Mouse (Mus musculus) G1E (cell line): ENCODE measurements at regions not wholly inside any gene's neighbourhood (a gene's known extent, or its start where the extent isn't known, plus 50 kb on each side); places are given as distances from the start of the nearest gene placed in this dataset.

ENCODE experiments used
- ATAC-seq: 2 replicates; pipeline ENCODE4 v1.8.0; 2016; ENCODE audit warnings: mild to moderate bottlenecking; ENCODE audit not compliant: insufficient number of reproducible peaks, poor library complexity, low FRiP score, severe bottlenecking; ENCODE audit errors: extremely low read depth
- DNase-seq: peaks from one replicate; pipeline ENCODE4 v3.0.0; 2012; ENCODE audit warnings: low spot score
- H3K27me3 ChIP-seq: 2 replicates; pipeline ENCODE4 v1.6.1; 2012; ENCODE audit warnings: mild to moderate bottlenecking, low read length, inconsistent platforms; ENCODE audit not compliant: insufficient read depth
- H3K36me3 ChIP-seq: replicated peaks from 2 replicates; pipeline ENCODE3; 2012; ENCODE audit warnings: mild to moderate bottlenecking, inconsistent platforms
- H3K4me1 ChIP-seq: 2 replicates; pipeline ENCODE4 v1.6.1; 2012; ENCODE audit warnings: low read depth, low read length, inconsistent platforms, mixed read lengths; ENCODE audit not compliant: insufficient read depth
- H3K4me3 ChIP-seq: 2 replicates; pipeline ENCODE4 v1.5.1; 2012; ENCODE audit warnings: low read depth, mild to moderate bottlenecking, inconsistent platforms, low read length, moderate library complexity, mixed read lengths
- H3K9me3 ChIP-seq: replicated peaks from 2 replicates; pipeline ENCODE4 v1.6.1; 2012; ENCODE audit warnings: inconsistent platforms
- CTCF ChIP-seq: IDR thresholded peaks from 2 replicates; pipeline ENCODE4 v1.5.1; 2012; ENCODE audit warnings: low read depth, low read length, inconsistent platforms, mixed read lengths
- GATA1 ChIP-seq: IDR thresholded peaks from 2 replicates; pipeline ENCODE4 v1.6.1; 2012; ENCODE audit warnings: borderline replicate concordance, low read length, inconsistent platforms, mixed read lengths
- GATA2 ChIP-seq: IDR thresholded peaks from 2 replicates; pipeline ENCODE4 v1.6.1; 2012; ENCODE audit warnings: low read depth, low read length, inconsistent platforms, borderline replicate concordance
- POLR2AphosphoS5 ChIP-seq: IDR thresholded peaks from 2 replicates; pipeline ENCODE4 v1.6.1; 2012; ENCODE audit warnings: low read depth, low read length, inconsistent platforms; ENCODE audit not compliant: insufficient replicate concordance
- TAL1 ChIP-seq: conservative IDR thresholded peaks from 2 replicates; pipeline ENCODE4 v1.6.1; 2012; ENCODE audit warnings: low read depth, low read length, inconsistent platforms, mixed read lengths

DNA sequence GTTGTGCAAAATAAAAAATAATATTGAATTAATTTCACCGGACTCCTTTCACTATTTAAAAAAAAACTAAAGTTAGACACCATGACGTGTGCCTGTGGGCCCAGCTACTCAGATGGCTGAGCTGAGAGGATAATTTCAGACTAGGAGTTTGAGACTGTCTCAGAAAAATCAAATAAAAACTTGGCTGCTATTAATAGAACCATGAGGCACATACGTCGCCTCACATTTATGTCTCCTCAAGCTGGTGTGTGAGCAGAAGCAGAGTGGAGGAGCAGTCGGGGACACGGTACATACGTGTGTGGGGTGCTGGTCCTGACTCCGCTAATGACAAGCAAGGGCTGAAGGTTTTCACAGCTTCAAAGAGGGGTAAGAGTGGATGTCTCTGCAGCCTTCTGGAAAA lies 52.8 kb upstream of the Dmrtb1 start:
- TF ChIP-seq POLR2AphosphoS5 (no peak), TAL1 (no peak), GATA1 (no peak), GATA2 (no peak), CTCF (no peak)
- Histone ChIP-seq H3K4me3 (no peak overlapping the region), H3K9me3 (no peaks in the 10 kb centered on the region), H3K27me3 (peaks cover 12% of the 10 kb centered on the region), H3K4me1 (peaks cover 34% of the 10 kb centered on the region), H3K36me3 (no peaks in the 10 kb centered on the region)
- ATAC-seq (no peak), DNase-seq (no peak)

DNA sequence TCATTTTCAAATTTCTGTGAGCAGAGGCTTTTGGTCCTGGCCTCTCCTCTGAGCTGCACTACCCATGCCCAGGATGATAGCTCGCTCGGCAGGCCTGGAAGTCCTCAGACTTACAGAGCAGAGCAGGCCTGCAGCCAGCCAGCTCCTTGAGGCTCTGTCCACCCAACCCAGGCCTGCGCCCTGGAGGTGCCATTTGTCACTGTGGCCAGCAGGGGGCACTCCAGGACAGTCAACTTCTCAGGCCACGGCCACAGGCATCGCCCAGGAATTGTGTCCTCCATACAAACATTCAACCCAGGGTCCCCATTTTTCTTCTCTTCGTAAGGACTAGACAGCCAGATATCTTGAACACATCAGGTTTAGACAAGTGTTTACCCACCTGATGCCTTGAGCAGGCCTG lies 53.9 kb upstream of the Dmrtb1 start:
- Histone ChIP-seq H3K36me3 (no peaks in the 10 kb centered on the region), H3K4me3 (no peak overlapping the region), H3K4me1 (peaks cover 24% of the 10 kb centered on the region), H3K9me3 (no peaks in the 10 kb centered on the region), H3K27me3 (peaks cover 18% of the 10 kb centered on the region)
- peak; percentile 53 for DNase-seq
- ATAC-seq, result peak; percentile 75
- no peak for TF ChIP-seq POLR2AphosphoS5
- no peak for TF ChIP-seq GATA2
- TF ChIP-seq CTCF, result peak; percentile 88

DNA sequence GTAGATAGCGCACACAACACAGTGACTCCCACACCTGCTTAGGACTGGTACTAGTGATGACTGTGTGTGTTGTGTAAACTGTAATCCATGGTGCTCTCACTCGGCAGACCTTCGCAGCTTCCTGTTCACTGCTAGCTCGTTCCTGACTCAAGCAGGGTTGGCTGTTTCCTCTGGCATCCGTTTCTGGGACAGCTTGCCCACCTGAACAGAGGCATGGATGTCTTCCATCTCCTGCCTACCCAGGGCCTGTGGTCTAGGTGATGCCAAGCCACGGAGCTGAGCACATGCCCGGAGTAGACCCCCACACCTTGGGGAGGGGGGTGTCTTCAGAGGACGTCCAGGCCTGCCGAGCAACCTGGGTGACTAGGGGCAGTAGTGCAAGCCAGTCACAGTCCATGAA lies 54.7 kb upstream of the Dmrtb1 start:
- peaks cover 25% of the 10 kb centered on the region for H3K27me3 ChIP-seq
- H3K36me3 ChIP-seq, result no peaks in the 10 kb centered on the region
- DNase-seq (no peak), ATAC-seq (no peak)
- H3K9me3 ChIP-seq, result no peaks in the 10 kb centered on the region
- H3K4me1 ChIP-seq, result peaks cover 20% of the 10 kb centered on the region
- TF ChIP-seq GATA1, result no peak
- no peak for TF ChIP-seq CTCF
- TF ChIP-seq TAL1, result no peak
- TF ChIP-seq POLR2AphosphoS5, result no peak
- no peak for TF ChIP-seq GATA2
- H3K4me3 ChIP-seq, result no peak overlapping the region

DNA sequence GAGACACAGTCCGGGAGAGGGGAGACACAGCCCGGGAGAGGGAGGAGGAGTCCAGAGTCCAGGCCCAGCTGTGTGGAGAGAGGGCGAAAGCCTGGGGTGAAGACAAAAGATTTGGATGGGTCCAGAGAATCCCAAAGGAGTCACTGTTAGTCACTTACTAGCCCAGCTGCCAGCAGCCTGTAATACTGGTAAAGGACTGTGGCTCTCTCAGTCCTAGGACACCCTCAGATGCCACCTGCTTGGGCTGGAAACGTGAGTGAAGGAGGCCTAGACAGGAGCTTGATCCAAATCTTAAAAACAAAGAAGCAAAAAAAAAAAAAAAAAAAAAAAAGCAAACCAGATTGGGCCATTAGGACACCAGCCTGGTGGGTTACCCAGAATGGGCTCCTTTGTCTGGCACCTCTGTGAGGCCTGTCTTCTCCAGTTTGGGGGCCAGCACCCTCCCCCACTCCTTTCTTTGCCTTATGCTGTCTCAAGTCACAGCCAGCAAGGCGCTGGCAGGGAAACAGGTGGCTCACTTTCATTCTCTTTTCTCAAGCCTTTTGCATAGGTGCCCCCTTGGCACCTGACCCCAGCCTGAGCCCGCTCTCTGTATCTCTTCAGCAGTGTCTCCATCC lies 55.9 kb upstream of the Dmrtb1 start:
- ATAC-seq (no peak), DNase-seq (no peak)
- peaks cover 32% of the 10 kb centered on the region for H3K27me3 ChIP-seq
- H3K4me3 ChIP-seq, result no peak overlapping the region
- peaks cover 17% of the 10 kb centered on the region for H3K4me1 ChIP-seq
- H3K9me3 ChIP-seq, result no peaks in the 10 kb centered on the region
- TF ChIP-seq TAL1, result no peak
- no peak for TF ChIP-seq GATA1
- no peak for TF ChIP-seq POLR2AphosphoS5
- TF ChIP-seq GATA2, result no peak
- TF ChIP-seq CTCF, result no peak
- no peaks in the 10 kb centered on the region for H3K36me3 ChIP-seq

DNA sequence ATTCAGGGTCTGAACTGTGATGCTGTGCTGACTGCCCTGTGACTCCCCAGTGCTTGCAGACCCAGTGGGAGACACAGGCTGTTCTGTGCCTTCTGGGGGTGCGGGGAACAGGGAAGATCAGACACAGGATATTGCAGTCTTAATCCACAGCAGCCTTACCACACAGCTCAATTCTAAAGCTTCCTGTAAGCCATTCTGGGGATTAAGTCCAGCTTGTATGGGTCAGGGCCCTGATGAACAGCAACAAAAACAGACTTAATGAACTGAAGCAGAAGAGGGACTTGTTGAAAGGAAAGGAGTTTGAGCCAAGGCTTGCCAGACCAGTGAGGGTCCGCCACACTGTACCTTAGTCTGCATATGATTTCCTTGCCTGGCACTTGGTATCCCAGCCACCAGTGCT lies 58.4 kb upstream of the Lrp8 start:
- Histone ChIP-seq H3K4me3 (no peak overlapping the region), H3K27me3 (peaks cover 48% of the 10 kb centered on the region), H3K4me1 (peaks cover 4% of the 10 kb centered on the region), H3K36me3 (no peaks in the 10 kb centered on the region), H3K9me3 (no peaks in the 10 kb centered on the region)
- ATAC-seq (no peak), DNase-seq (no peak)
- TF ChIP-seq CTCF, result no peak
- no peak for TF ChIP-seq GATA2
- no peak for TF ChIP-seq POLR2AphosphoS5
- no peak for TF ChIP-seq GATA1
- no peak for TF ChIP-seq TAL1

DNA sequence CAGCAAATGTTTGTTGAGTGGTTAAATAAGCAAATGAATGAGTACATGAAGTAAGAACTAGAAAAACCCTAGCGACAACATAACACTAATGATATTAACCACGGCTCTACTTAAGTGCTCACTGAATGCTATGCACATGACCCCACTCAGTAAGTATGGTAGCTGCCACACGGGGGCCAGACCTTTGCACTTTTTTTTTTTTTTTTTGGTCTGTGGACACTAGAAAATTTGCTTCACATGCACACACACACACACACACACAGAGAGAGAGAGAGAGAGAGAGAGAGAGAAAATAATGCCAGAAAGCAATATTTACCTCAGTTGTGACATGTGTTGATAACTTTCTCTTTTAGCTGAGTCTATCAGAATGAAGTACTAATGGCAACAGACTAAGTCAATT lies 55.7 kb upstream of the Lrp8 start:
- Histone ChIP-seq H3K4me3 (no peak overlapping the region), H3K9me3 (no peaks in the 10 kb centered on the region), H3K4me1 (no peaks in the 10 kb centered on the region), H3K27me3 (peaks cover 52% of the 10 kb centered on the region), H3K36me3 (no peaks in the 10 kb centered on the region)
- ATAC-seq (no peak), DNase-seq (no peak)
- TF ChIP-seq GATA1 (no peak), GATA2 (no peak), TAL1 (no peak), POLR2AphosphoS5 (no peak)

DNA sequence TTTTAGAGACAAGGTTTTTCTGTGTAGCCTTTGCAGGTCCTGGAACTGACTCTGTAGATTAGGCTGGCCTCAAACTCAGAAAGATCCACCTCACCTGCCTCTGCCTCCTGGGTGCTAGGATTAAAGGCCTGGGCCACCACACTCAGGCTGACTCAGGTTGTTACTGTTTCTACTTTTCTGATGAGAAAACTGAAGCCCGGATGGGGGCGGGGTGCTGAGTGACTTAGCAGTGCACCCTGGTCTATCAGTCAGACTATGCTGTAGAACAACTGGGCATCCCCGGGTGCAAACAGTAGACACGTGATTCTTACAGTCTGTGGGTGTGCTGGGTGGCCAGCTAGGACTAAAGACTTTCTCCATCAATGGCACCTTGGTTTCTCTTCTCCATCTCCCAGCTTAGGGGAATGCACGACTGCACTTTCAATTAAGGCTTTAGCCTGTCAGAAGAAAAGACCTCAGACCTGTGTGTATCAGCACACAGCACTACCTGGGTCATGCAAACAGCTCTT lies 55.1 kb upstream of the Lrp8 start:
- Histone ChIP-seq H3K36me3 (no peaks in the 10 kb centered on the region), H3K27me3 (peaks cover 55% of the 10 kb centered on the region), H3K4me3 (no peak overlapping the region), H3K4me1 (no peaks in the 10 kb centered on the region), H3K9me3 (no peaks in the 10 kb centered on the region)
- TF ChIP-seq CTCF (no peak), GATA2 (no peak), TAL1 (no peak)
- ATAC-seq, result no peak
- no peak for DNase-seq
